Mouse (Mus musculus): Measurements from ENCODE around the gene Sirpb1a.
"Not testable (repeated sequence)": the region's sequence is repeated elsewhere in the genome, so short reads cannot be mapped to it uniquely, and the experiment has no call there.

Sirpb1a gene

DNA sequence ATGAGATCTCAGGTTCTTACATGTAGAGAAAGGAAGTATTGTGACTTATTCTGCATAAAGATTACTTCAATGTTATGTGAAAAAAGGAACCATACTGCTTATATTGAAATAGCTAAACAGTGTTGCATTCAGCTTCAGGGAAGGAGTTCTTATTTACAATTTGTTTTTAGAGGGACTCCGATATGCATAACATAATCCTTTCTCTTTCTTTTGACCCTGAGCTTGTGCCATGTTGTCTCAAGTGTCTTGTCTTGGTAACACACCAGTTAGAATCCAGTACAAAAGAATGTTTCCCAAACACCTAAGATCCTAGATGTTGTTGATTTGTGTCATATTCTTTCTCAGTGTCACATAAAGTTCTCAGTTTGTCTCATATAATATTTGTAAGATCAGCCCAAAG lies at the start of gene Sirpb1a:
Sirpb1a (minus strand) TSS at position 74 of the 400 bp plus-strand sequence.
- DNase-seq = not testable (repeated sequence)

DNA sequence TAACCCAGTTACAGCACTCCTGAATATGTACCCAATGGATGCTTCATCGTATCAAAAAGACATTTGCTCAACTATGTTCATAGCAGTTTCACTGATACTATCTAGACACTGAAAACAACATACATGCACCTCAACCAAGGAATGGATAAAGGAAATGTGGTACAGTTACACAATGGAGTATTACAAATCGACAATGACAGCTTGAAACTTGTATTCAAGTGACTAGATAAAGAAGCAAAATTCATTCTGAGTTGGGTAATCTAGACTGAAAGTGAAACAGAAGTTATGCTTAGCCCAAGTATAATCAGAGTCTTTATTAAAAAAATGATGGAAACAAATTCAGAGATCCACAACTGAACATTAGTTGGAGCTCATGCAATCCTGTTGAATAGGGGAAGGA lies 48.5 kb upstream of the Sirpb1a start:
- DNase-seq = not testable (repeated sequence)

- not testable (repeated sequence) for DNase-seq
Observed at GRCm38 (mm10) chr3:15470158-15470557, 43.8 kb upstream of the Sirpb1a start.

DNA sequence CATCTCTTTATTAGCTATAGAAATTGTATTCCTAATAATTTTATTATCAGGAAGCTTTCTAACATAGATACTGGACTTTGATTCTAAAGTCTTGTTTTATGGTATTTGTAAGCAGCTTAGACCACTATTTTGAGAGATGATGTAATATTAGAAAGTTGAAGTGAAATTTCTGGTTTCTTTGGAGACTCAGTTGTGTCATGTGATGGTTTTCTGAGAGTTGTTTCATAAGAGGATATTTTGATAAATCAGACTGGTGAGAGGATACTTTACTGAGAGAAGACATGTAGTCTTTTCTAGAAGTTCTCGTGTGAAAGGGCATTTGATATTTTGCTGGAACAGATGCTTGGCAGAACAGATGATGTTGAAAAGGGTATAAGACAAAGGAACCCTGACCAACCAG lies 17.6 kb upstream of the Sirpb1a start:
- DNase-seq = not testable (repeated sequence)

GRCm38 (mm10) chr3:15439844-15440243 lies 13.5 kb upstream of the Sirpb1a start:
- DNase-seq = not testable (repeated sequence)

GRCm38 (mm10) chr3:15427917-15428316 lies 1.6 kb upstream of the Sirpb1a start:
- no peak for DNase-seq

- not testable (repeated sequence) for DNase-seq
Observed at GRCm38 (mm10) chr3:15355690-15356089, 70.6 kb downstream of the Sirpb1a start.

GRCm38 (mm10) chr3:15350318-15350717 lies 76.0 kb downstream of the Sirpb1a start:
- not testable (repeated sequence) for DNase-seq

DNA sequence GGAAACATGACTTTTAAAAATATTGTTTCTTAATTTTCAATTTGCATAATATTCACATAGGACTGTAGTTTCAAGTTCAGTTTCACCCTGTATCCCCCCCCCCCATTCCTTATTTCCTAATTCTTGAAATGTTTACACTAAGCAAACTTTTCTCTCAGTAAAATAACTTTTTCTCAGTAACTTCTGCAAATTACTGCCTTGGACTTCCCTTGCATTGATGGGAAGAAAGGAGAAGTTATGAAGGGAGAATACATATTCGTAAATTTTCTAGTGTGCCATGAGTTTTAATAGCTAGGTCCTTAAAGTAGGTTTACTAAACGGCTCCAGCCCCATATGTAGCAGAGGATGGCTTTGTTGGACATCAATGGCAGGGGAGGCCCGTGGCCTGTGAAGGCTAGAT lies 80.7 kb downstream of the Sirpb1a start:
- not testable (repeated sequence) for DNase-seq

- DNase-seq = no peak
Observed at GRCm38 (mm10) chr3:15340287-15340686, 86.0 kb downstream of the Sirpb1a start.

- no peak for DNase-seq
Observed at GRCm38 (mm10) chr3:15334182-15334581, 92.1 kb downstream of the Sirpb1a start.

- DNase-seq = no peak
Observed at GRCm38 (mm10) chr3:15332063-15332462, 94.3 kb downstream of the Sirpb1a start, which contains the start of gene Gm9733. Gene Gm9733, minus strand, starts transcription at chr3:15332302.

- no peak for DNase-seq
Observed at GRCm38 (mm10) chr3:15331545-15331944, 94.8 kb downstream of the Sirpb1a start.

GRCm38 (mm10) chr3:15329549-15329948 lies 96.8 kb downstream of the Sirpb1a start:
- no peak for DNase-seq

Data from kidney, postnatal 10 days (tissue).